Comparison of ENCODE assay signal across 9 mouse cellular contexts in genomic region chr5:9032101-9032590, GRCm38 (mm10).
"Had no signal": no experiment of that assay in that cellular context is flagged by ENCODE, and none has a peak within 500 bp of the region (broad histone marks: within the 10 kb centered on the region; RNA-seq: fewer than 3 reads in every experiment).

No protein-coding gene starts in this region.

- DNase-seq: layer of hippocampus, adult 9-11 months; layer of hippocampus, postnatal 36 days; liver; lung, adult 2 months; lung, postnatal 36 days; midbrain, embryonic 14.5 days; right cerebral cortex, adult 18-20 months; right cerebral cortex, postnatal 25 days; thymus, postnatal 4 days had no signal
